Mouse (Mus musculus) lung, adult 18-20 months (tissue): Measurements from ENCODE around the gene Pou5f2.

Experiments
- DNase-seq, 2 experiments: peaks; one replicate each; pipeline ENCODE4 v3.0.0; 2022; ENCODE audit warnings: mixed read lengths in 2 of 2

Pou5f2 gene

DNA sequence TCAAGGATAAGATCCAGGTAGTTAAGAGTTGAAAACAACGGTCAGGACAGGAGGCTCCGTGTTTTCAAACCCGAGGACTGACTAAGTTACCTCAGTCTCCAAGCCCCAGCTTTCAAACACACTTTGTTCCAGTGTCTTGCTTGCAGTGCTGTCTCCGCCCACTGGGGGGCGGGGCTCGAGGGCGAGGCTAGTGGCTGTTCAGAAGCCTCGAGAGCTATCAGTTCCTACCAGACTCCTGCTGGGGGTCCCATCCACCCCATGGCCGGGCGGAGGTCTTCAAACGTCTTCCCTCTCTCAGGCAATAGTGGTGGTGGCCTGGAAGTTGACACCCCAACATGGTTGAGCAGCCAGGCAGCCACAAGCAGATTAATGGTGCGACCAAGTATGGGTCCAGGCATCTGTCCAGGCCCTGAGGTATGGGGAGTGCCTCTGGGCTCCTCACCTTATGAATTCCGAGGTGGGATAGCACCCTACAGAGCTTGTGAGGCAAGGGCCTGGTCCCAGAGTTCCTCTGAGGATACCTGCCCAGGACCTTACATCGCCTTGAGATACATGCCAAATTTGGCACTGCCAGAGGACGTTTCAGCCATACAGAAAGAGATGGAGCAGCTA lies at the start of gene Pou5f2:
Gene Pou5f2 (plus strand): TSS at position 220 of the 612 bp plus-strand sequence.
- peak in 1 of 2 experiments; percentile 4 for DNase-seq

DNA sequence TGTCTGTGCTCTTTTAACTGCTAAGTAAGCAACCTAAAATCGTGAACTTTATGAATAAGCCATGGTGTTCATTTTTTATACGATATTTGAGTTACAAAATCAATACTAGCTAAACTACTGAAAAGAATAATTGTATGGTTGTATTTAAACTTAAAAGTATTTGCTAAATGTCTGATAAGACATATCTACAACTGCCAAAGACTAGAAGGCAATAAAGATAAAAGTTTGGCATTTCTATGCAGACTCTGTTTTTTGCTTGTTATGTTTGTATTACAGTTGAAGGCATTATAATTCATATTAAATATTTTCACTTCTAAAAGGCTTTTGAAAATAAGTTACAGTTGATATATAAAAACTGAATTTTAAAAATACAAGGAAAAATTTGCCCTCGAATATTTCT lies 48.5 kb upstream of the Pou5f2 start:
- DNase-seq, result no peak

DNA sequence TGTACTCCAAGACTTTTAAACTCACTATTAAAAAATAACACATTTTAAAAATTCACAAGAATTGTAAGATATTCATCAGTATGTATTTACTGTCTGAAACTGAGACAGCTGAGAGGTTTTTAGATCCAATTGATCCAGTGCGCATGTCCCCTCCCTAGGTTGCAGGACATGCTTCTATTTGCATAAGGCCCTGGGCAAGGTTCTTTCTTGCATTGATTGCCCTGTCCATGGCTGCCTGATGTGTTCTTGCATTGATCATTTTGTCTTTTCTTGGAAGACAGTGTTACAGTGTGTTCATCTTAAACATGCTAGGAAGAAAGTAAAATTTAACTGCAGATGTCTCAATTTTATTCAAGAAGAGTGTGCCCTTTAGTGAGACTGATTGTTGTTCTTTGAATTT lies 47.6 kb upstream of the Pou5f2 start:
- no peak for DNase-seq

DNA sequence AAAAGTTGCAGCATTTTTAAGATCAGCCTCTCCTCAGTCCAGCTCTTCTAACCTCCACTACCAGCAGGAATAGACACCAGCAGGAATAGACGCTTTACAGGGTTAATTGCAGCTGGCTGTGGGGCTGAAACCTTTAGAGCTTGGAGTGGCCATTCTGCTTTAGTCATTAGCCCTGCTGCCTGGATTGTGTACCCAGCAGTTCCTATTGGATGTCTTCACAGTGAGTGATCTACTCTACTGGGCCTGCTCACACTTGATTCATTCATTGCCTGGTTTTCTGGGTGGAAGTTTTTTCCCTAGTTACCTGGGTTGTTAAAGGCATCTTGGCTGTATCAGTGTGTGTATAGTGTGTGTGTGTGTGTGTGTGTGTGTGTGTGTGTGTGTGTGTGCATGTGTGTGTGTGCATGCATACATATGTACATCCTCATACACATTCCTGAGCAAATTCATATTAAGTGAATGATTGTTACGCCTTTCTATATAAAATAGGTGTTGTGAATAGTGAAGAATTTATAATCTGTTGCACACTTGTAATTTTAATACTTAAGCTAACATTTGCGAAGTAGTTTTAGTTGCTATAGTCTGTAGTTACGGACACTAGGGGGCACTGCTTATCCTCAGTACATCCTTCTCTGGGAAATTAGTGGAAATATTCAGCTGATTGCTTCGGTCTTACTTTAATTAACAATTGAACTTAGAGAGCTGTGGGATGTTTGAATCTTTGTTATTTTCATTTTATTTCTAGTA lies 42.4 kb upstream of the Pou5f2 start:
- peak in 1 of 2 experiments; percentile 13 for DNase-seq

DNA sequence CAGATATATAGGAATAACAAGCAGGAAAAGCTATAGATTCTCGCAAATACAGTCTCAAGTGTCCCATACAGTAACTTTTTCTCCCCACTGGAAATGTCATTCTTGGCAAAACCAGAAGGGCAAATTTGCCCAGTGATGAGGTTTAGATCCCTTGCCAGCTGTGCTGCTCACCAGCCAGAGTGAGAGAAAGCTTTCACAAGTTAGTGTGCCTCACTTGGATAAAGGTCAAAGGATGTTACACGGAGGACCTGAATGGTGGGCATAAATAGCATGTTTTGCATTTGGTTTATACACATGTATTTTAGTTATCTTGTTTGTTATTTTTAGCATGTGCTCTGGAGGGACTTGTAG lies 41.9 kb upstream of the Pou5f2 start:
- DNase-seq, result no peak

DNA sequence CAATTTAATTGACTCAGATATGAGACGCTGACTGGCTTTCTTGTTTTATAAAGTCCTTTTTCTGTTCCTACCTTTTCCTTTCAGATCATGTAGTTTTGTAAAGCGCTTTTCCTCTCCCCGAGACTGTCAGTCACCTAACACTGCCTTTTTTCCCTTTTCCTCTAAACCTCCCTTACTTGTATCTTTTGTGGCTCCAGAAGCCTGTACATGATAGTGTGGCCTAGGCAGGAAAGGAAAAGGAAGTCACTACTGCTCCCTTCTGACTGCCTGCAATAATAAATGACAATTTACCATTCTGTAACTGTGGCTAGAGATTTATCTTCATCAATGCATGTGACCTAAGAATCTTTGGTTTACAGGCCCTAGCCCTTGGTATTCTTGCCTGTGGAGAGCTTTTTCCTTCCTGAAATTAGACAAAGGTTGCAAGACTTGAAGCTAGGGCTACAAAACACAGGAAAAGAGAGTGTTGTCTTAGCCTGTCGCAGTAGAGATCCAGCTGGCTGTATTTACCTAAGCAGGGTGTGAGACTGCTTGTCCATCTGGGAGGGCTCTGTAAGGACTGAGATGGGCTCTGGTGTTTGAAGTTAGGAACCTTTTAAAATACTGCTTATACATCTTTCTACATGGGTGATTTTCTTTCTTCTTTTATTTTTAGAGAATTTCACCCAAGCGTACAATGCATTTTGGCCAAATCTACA lies 33.4 kb upstream of the Pou5f2 start:
- DNase-seq, result no peak

DNA sequence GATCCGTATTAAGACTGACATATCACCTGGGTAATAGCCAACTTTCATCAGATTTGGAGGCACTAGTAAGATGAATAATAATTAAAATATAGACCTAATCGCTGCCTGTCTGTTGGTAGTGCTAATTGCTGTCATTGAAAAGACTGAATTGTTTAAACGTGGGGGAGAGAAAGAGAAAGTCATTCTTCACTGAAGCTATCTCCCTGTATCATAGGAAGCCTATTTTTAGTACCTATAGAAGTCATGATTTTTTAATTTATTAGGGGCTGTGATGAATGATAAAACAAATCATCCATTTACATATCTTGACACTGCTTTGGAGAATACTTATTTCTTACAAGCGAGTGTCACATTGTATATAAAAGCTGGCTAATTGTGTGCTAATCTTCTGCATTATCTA lies 20.1 kb upstream of the Pou5f2 start:
- no peak for DNase-seq

DNA sequence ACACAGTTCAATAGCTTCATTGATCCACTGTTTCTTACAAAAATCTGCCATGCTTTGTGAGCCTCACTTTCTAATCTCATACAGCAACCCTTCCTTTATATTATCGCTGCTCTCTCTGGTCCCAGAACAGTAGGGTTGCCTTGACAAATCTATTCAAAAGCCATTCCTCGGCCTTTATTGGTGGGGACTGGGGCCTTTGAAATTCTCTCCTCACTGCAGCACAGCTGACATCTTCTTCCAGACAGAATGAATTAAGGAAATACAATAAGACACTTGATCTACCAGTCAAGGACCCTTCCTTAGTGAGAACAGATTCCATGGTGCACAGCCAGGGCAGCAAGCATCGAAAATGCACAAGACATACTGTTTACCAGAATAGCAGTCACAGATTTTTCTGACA lies 19.4 kb upstream of the Pou5f2 start:
- no peak for DNase-seq

DNA sequence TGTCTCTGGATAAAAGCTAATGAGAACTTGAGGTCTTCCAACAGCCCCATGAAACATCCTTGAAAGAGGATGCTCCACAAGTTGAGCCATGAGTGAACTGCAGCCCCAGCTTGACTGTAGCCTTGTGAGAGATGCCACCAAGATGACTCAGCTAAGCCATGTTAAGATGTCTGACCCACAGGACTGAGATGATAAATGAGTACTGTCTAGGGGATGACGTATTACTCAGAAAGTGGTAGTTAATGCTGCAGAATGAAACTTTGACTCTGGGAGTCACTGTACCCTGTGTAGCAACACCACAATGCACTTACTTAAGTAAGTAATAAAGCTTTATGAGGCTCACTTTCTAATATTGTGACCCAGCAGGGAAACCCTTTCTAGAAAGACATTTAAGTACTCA lies 14.5 kb upstream of the Pou5f2 start:
- DNase-seq, result no peak

DNA sequence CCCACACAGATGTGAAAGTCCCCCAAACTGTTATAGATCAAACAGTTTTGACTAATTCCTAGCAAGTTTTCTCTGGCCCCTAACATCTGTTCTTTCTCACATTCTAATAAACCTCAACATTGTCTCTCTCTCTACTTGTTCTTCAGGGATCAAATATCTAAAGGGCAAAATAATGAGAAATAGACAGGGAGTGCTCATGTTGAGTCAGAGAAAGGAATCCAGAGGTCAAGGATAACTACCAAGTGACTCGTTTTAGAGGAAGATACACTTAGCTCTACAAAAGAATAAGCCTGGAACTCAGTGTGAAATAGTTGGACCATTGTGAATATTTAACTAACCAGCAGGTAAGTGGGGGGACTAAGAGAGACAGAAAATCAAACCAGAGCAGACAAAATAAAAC lies 8.1 kb downstream of the Pou5f2 start:
- no peak for DNase-seq

DNA sequence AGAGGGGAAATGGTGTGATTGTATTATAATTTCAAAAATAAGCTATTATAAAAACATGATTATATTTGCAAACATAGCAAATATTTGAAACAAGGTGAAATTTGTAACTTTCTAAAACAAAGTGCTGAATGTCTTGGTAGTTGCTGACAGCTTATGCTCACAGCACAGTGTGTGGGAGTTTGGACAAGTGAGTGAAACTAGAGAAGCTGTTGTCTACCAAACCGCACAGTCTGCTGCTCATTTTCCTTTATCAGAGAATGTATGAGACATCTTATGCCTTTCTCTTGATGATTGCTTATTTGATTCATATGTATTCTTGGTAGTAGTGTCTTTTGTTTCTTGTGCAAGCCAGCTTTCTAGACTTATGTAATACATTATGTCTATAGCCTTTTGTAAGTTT lies 12.5 kb downstream of the Pou5f2 start:
- DNase-seq, result no peak

DNA sequence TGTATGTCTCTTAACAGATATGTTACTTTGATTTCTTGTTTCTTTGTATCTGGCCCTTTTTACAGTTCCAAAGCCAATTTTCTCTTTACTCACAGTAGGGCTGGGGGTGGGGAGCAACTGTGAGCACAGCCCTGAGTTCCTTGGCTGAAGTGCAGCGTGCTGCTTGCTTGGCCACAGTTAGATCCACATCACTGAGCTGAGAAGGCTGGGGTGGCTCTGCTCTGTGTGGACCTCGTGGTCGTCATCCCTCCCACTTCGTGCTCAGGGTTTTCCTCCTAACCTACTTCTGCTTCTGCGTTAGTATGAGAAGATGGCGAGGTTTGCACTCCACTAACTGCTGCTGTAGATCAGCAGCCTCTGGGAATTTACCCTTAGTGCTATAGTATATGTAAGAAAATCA lies 18.5 kb downstream of the Pou5f2 start:
- no peak for DNase-seq

DNA sequence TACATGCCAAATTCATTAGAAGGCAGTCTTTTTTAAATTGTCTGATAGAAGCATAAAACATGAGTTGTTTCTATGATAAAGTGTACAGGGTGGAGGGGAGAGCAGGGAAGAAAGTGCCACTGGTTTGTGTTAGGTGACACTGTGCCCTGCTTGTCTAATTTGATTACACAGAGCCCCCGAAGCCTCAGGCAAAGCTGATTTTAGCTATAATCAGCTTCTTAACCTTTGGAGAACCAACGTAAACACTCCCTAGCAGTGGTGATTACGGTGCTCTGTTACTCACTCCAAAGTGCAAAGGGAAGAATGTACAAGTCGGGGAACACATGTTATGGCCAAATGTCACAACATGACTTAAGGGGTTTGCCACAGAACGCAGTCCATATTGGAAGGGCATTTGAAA lies 20.4 kb downstream of the Pou5f2 start:
- DNase-seq, result no peak
